Mouse (Mus musculus): ENCODE measurements around the gene Mapk1ip1l.

Mapk1ip1l gene

DNA sequence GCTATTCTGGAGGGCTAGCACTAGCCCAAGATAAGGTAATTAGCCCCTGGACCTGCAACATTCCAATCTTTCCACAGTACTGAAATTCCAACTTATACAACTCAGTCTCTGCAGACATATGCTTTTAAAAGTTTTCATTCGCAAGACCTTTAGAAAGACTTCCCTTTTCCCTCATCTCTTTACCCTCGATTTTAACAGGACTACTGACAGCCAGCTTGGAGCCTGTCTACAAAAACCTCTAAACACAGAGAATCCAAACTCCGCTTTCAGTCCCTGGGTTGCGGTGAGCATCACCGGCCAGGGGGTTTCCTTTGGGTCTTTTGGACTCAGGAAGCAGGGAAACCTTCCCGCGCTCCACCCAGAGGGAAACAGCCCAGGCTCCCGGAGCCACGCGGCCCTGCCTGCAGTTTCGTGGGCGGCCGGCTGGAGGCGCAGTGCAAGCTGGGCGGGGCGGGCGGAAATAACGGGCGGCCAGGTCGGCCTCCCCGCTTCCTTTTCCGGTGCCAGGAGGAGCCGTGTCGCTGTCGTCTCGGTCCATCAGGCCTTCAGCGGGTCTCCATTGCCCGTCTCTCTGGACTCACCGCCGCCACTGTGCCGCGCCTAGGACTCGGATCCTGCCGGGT, at the start of gene Mapk1ip1l:
TSS of gene Mapk1ip1l (plus strand) at position 482 of the 623 bp plus-strand sequence.
- in situ Hi-C loops (cut with MboI, MseI), result loop anchor here (10.0 kb wide), 1 partner anchor 1653 kb away; no protein-coding TSS in a partner anchor

GRCm38 (mm10) chr14:47249839-47250238, 48.2 kb upstream of the Mapk1ip1l start:
- in situ Hi-C loops (cut with MboI, MseI), result loop anchor here (25.0 kb wide), 1 partner anchor 1938 kb away; the partner anchor contains the start of gene Ero1l

DNA sequence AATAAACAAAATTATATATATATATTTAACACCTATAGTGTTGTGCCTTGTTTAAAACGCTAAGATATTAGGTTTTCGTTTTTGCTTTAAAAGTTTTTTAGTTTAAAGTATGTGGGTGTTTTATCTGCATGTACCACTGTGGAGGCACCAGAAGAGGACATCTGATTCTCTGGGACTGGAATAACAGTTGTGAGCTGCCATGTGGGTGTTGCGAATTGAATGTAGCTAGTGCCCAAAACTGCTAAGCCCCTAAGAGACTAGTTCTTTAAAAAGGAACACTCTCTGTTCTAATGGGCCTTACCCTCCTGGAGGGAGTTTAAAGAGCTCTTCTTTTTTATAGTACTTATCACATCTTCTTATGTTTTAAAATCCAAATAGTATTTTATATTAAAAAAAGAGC, 33.2 kb upstream of the Mapk1ip1l start:
- in situ Hi-C loops (cut with MboI, MseI), result loop anchor here (25.0 kb wide), 1 partner anchor 1953 kb away; the partner anchor contains the start of gene Ero1l

DNA sequence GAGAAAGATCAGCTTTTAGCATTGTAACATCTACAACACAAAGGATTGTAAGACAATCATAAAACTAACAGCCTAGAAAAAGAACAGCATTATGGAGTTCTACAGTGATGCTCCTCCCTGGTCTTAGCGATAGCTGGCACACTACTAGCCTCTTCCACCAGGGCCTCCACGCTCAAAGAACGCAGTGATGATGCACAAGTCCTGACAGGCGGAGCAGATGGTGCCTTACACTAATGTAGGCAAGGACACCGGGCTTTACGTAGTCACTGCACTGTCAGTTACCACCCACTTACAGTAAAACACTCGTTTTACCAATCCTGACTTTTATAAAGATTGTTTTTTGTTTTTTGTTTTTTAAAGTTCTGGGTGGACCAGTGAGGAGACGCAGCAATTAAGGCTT, 32.2 kb upstream of the Mapk1ip1l start:
- in situ Hi-C loops (cut with MboI, MseI), result loop anchor here (25.0 kb wide), 1 partner anchor 1954 kb away; the partner anchor contains the start of gene Ero1l

GRCm38 (mm10) chr14:47269056-47269455, 29.0 kb upstream of the Mapk1ip1l start:
- in situ Hi-C loops (cut with MboI, MseI), result loop anchor here (25.0 kb wide), 1 partner anchor 1957 kb away; the partner anchor contains the start of gene Ero1l

DNA sequence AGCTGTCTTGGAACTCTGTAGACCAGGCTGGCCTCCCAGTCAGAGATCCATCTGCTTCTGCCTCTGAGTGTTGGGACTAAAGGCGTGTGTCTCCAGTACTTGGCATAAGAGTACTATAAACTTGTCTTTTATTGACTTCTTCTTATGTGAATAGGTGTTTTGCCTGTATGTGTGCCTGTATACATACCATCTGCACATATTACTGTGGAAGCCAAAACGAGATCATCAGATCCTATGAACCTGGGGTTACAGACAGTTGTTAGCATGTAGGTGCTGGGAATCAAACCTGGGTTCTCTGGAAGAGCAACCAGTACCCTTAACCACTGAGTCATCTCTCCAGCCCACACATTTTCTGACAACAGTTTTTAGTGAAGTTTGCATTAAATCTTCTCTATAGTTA, 28.4 kb upstream of the Mapk1ip1l start:
- in situ Hi-C loops (cut with MboI, MseI), result loop anchor here (25.0 kb wide), 1 partner anchor 1957 kb away; the partner anchor contains the start of gene Ero1l

DNA sequence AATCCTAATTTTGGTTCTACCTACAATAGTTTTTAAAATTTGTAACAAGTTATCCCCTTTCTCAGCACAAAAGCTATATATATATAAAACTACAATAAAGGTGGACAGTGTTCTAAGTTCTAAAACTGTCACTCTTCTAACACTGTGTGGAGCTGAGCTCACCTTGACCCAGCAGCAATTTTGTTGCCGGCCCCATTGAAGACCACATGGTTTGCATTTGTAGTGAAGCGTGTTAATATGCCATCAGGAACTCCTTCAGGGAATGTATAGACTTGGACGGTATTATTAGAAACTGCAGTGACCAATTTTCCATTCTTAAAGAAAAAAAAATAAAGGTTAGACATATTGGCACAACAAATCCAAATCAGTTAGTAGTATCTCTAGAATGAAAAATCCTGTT, 24.3 kb upstream of the Mapk1ip1l start:
- in situ Hi-C loops (cut with MboI, MseI), result loop anchor here (25.0 kb wide), 1 partner anchor 1961 kb away; the partner anchor contains the start of gene Ero1l

GRCm38 (mm10) chr14:47275417-47275816, 22.6 kb upstream of the Mapk1ip1l start:
- in situ Hi-C loops (cut with MboI, MseI), result no loop called here

GRCm38 (mm10) chr14:47276036-47276603, 21.9 kb upstream of the Mapk1ip1l start:
- in situ Hi-C loops (cut with MboI, MseI), result no loop called here

- in situ Hi-C loops (cut with MboI, MseI), result no loop called here
Observed at GRCm38 (mm10) chr14:47276637-47277393, 21.3 kb upstream of the Mapk1ip1l start, which contains the start of the genes Wdhd1 and Socs4. TSS of gene Wdhd1 (minus strand) at chr14:47276857. TSS of gene Socs4 (plus strand) at chr14:47276931.

- in situ Hi-C loops (cut with MboI, MseI), result no loop called here
Observed at GRCm38 (mm10) chr14:47279058-47279457, 19.0 kb upstream of the Mapk1ip1l start.

GRCm38 (mm10) chr14:47281535-47281934, 16.5 kb upstream of the Mapk1ip1l start:
- in situ Hi-C loops (cut with MboI, MseI), result no loop called here

DNA sequence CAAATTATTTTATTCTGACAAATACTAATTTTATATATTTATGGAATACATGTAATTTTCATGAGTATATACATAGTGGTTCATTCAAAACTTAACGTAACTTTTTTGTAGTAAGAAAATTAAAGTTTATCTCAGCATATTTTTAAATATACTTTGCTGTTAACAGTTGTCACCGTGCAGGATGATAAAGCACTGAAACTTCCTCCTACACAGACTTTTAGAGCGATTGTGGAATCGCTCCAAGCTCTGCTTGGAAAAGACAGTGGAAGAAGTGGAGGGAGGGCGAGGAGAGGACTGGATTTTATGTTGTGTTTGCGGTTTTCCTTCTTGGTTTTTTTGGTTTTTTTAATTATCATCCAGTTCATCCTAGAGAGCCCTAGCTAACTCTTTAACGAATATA, 14.5 kb upstream of the Mapk1ip1l start:
- in situ Hi-C loops (cut with MboI, MseI), result no loop called here

DNA sequence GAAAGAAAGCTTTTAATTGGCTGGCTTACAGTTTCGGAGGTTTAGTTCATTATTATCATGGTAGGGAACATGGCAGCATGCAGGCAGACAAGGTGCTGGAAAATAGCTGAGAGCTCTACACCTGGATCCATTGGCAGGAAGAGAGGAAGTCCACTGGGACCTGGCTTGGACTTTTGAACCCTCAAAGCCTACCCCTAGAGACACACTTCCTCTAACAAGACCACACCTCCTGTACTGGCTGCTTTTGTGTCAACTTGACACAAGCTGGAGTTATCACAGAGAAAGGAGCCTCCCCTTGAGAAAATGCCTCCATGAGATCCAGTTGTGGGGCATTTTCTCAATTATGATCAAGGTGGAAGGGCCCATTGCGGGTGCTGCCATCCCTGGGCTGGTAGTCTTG, 12.8 kb upstream of the Mapk1ip1l start:
- in situ Hi-C loops (cut with MboI, MseI), result no loop called here

GRCm38 (mm10) chr14:47286215-47286614, 11.9 kb upstream of the Mapk1ip1l start:
- in situ Hi-C loops (cut with MboI, MseI), result no loop called here

GRCm38 (mm10) chr14:47287021-47287420, 11.0 kb upstream of the Mapk1ip1l start:
- in situ Hi-C loops (cut with MboI, MseI), result no loop called here

GRCm38 (mm10) chr14:47291772-47292171, 6.3 kb upstream of the Mapk1ip1l start:
- in situ Hi-C loops (cut with MboI, MseI), result loop anchor here (10.0 kb wide), 1 partner anchor 1647 kb away; no protein-coding TSS in a partner anchor

DNA sequence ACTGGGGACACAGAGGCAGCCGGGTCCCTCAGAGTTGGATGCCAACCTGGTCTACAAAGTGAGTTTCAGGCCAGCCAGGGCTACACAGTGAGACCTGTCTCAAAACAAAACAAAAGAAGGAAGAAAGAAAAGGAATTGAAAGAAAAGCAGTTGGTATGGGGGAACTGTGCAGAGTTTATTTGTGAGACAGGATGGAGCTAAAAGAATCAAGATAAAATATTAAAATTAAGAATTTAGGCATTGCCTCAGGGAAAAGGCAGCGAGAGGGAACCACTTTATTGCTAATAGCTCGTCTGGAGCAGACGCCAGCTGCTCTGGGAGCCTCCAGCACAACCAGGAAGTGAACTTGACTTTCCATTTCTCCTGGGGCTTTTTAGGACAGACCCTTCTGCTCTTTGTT, 3.9 kb upstream of the Mapk1ip1l start:
- in situ Hi-C loops (cut with MboI, MseI), result loop anchor here (10.0 kb wide), 1 partner anchor 1649 kb away; no protein-coding TSS in a partner anchor

DNA sequence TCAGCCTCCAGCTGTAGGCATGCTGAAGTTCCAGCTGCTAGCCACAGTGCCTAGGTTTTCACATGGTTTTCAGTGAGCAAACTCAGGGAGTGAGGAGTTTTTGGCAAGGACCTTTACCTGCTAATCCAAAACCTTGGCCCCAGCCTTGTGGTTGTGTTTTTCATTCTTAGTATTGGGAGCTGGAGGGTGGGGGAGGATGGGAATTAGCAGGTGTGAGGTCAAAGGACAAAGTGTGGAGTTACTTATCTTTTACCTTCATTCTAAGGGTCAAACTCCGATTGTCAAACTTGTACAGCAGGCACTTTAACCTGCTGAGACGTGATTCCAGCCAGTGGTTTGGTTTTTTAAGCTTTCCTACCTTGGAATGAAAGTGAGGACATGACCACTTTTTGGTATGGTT, 1.8 kb upstream of the Mapk1ip1l start:
- in situ Hi-C loops (cut with MboI, MseI), result loop anchor here (10.0 kb wide), 1 partner anchor 1651 kb away; no protein-coding TSS in a partner anchor

- in situ Hi-C loops (cut with MboI, MseI), result loop anchor here (10.0 kb wide), 1 partner anchor 1654 kb away; no protein-coding TSS in a partner anchor
Observed at GRCm38 (mm10) chr14:47298408-47298792, 334 bp downstream of the Mapk1ip1l start.

GRCm38 (mm10) chr14:47298819-47299261, 774 bp downstream of the Mapk1ip1l start:
- in situ Hi-C loops (cut with MboI, MseI), result loop anchor here (10.0 kb wide), 1 partner anchor 1654 kb away; no protein-coding TSS in a partner anchor

Data from regulatory T cell (primary cell).